Mouse (Mus musculus) embryonic stem cell, embryonic (primary cell): Measurements from ENCODE around the gene Fig4.

Experiments used
- CTCF ChIA-PET, 4 experiments: fragments of 300-600 bp in 2 of 4; fragments of 350-600 bp in 2 of 4; sonication (Branson Sonifier 250); formaldehyde crosslinking; loops; one replicate each; lab custom pipeline; 2022; ENCODE audit warnings: inconsistent platforms in 2 of 4; lab: Charles Lee
- POLR2A ChIA-PET, 4 experiments: fragments of 300-600 bp in 2 of 4; fragments of 350-600 bp in 2 of 4; sonication (Branson Sonifier 250); formaldehyde crosslinking; loops; one replicate each; lab custom pipeline; 2022; ENCODE audit warnings: antibody characterized with exemption in 4 of 4, inconsistent platforms in 1 of 4; lab: Charles Lee

The Fig4 gene

GRCm38 (mm10) chr10:41198719-41199118, 104.3 kb downstream of the Fig4 start:
- ChIA-PET CTCF (no interaction called here), POLR2A (no interaction called here)

- CTCF ChIA-PET = no interaction called here
- POLR2A ChIA-PET = no interaction called here
Observed at GRCm38 (mm10) chr10:41197788-41198187, 105.3 kb downstream of the Fig4 start.

- POLR2A ChIA-PET = no interaction called here
- CTCF ChIA-PET = no interaction called here
Observed at GRCm38 (mm10) chr10:41196295-41196694, 106.8 kb downstream of the Fig4 start.

GRCm38 (mm10) chr10:41189392-41189791, 113.7 kb downstream of the Fig4 start:
- CTCF ChIA-PET = no interaction called here
- POLR2A ChIA-PET = no interaction called here

GRCm38 (mm10) chr10:41183975-41184374, 119.1 kb downstream of the Fig4 start:
- ChIA-PET POLR2A (no interaction called here), CTCF (no interaction called here)

- CTCF ChIA-PET = interaction anchor here in 1 of 4 experiments (0.6 kb wide), 1 partner anchor 1371 kb away, joined by 3 read pairs; no protein-coding TSS in a partner anchor
- POLR2A ChIA-PET = interaction anchor here in 2 of 4 experiments (0.6 kb wide), 3 partner anchors 56 to 249 kb away, joined by 3 read pairs; partner anchors contain the start of gene Fig4 (in 1 of the 2)
Observed at GRCm38 (mm10) chr10:41182644-41183043, 120.4 kb downstream of the Fig4 start.

- POLR2A ChIA-PET = no interaction called here
Observed at GRCm38 (mm10) chr10:41166141-41166540, 136.9 kb downstream of the Fig4 start.

GRCm38 (mm10) chr10:41163108-41163507, 140.0 kb downstream of the Fig4 start:
- CTCF ChIA-PET = no interaction called here
- POLR2A ChIA-PET = no interaction called here

More at GRCm38 (mm10) chr10:41166141-41166540, 136.9 kb downstream of the Fig4 start:
- CTCF ChIA-PET = no interaction called here

GRCm38 (mm10) chr10:41157296-41157695, 145.8 kb downstream of the Fig4 start:
- ChIA-PET CTCF (no interaction called here), POLR2A (no interaction called here)

- CTCF ChIA-PET = no interaction called here
- POLR2A ChIA-PET = no interaction called here
Observed at GRCm38 (mm10) chr10:41156693-41157092, 146.4 kb downstream of the Fig4 start.

- POLR2A ChIA-PET = interaction anchor here in 2 of 4 experiments (0.8 to 0.9 kb wide), 3 partner anchors 21 to 268 kb away, joined by 3 read pairs; no protein-coding TSS in a partner anchor
- CTCF ChIA-PET = no interaction called here
Observed at GRCm38 (mm10) chr10:41153229-41153750, 149.8 kb downstream of the Fig4 start.

GRCm38 (mm10) chr10:41151901-41152300, 151.2 kb downstream of the Fig4 start:
- POLR2A ChIA-PET = no interaction called here
- CTCF ChIA-PET = interaction anchor here in 1 of 4 experiments (0.7 kb wide), 1 partner anchor 106 kb away, joined by 7 read pairs; no protein-coding TSS in a partner anchor

- CTCF ChIA-PET = interaction anchor here in 2 of 4 experiments (0.7 kb wide), 2 partner anchors 105 to 118 kb away, joined by 3 to 7 read pairs; no protein-coding TSS in a partner anchor
- POLR2A ChIA-PET = interaction anchor here in 1 of 4 experiments (0.8 to 1.0 kb wide), 2 partner anchors 9 to 463 kb away, joined by 3 to 4 read pairs; no protein-coding TSS in a partner anchor
Observed at GRCm38 (mm10) chr10:41151441-41151840, 151.6 kb downstream of the Fig4 start.

GRCm38 (mm10) chr10:41151021-41151420, 152.0 kb downstream of the Fig4 start:
- POLR2A ChIA-PET = interaction anchor here in 2 of 4 experiments (0.8 to 1.0 kb wide), 3 partner anchors 9 to 463 kb away, joined by 3 to 4 read pairs (median 4); no protein-coding TSS in a partner anchor
- CTCF ChIA-PET = interaction anchor here in 2 of 4 experiments (0.7 to 1.2 kb wide), 4 partner anchors 118 to 483 kb away, joined by 3 to 11 read pairs (median 3); no protein-coding TSS in a partner anchor

GRCm38 (mm10) chr10:41150496-41150895, 152.6 kb downstream of the Fig4 start:
- POLR2A ChIA-PET = interaction anchor here in 2 of 4 experiments (0.7 to 1.0 kb wide), 4 partner anchors 8 to 1418 kb away, joined by 3 to 4 read pairs (median 4); partner anchors contain the start of gene Rev3l (in 1 of the 2)
- CTCF ChIA-PET = interaction anchor here in 2 of 4 experiments (0.7 to 1.2 kb wide), 6 partner anchors 40 to 482 kb away, joined by 3 to 11 read pairs (median 3); no protein-coding TSS in a partner anchor

- ChIA-PET CTCF (no interaction called here), POLR2A (no interaction called here)
Observed at GRCm38 (mm10) chr10:41149307-41149706, 153.8 kb downstream of the Fig4 start.

- POLR2A ChIA-PET = no interaction called here
- CTCF ChIA-PET = no interaction called here
Observed at GRCm38 (mm10) chr10:41146141-41146540, 156.9 kb downstream of the Fig4 start.
